Mouse (Mus musculus): ENCODE measurements around the gene Rps3. TPM values are rescaled to one million over a fixed set of nuclear protein-coding genes. Genes with fewer than 3 reads are reported as not detected.

The Rps3 gene
- polyA plus RNA-seq (2014; fragmentation: Nextera tagmentation; extraction: Ambion mirVana) = 687 and 719 TPM in 2 replicates

DNA sequence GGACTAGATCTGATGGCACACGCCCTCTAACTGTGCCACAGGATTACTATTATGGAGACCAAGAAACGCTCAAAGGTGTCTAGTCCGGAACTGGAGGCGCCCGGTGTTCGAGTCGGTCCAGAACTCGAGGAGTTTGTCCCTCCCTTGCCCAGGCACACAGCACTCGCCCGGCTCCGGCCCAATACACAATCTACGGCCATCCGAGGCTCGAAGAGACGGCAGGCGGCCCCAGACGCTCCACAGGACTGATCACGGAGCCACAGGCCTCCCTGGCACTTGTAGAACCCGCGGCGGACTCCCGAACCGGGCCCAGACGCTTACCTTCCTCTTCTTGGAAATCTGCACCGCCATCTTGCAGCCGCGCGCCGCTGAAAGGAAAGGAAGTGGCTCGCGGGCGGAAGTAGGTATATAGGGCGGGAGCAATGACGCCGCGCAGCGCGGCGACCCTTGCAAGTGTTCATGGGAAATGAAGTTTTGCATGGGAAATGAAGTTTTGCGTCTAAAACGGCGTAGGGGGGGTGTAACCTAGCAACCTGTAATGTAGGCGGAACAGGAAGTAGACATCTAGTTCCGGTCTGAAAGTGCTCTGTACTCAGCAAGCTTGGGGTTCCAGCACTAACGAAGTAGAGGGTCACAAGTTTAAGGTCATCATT, at the start of gene Rps3:
TSS of gene Rps3 (minus strand) at position 468 of the 653 bp plus-strand sequence.
- no peaks in the 10 kb centered on the region for H3K9me3 ChIP-seq (ENCODE audit: control insufficient read depth, low read length)
- H3K27ac ChIP-seq (ENCODE audit: low read depth, low read length) = 0 out of 2 replicates have a peak within 1 kb of the TSS, but pooled peaks have one; percentile 65
- peaks cover 8% of the 10 kb centered on the region for H3K4me1 ChIP-seq (ENCODE audit: control insufficient read depth, insufficient read depth, low read length)
- H3K36me3 ChIP-seq (ENCODE audit: control insufficient read depth, insufficient read depth, low read length) = peaks cover 20% of the 10 kb centered on the region
- H3K9ac ChIP-seq (ENCODE audit: low read length) = peak within 1 kb of the TSS; percentile 93
- DNase-seq (ENCODE audit: low spot score) = peak; percentile 95
- ATAC-seq (ENCODE audit: insufficient read depth, low FRiP score, low TSS enrichment) = peak; percentile 95
- peak within 1 kb of the TSS; percentile 71 for H3K4me2 ChIP-seq (ENCODE audit: low read depth)
- peak within 1 kb of the TSS; percentile 72 for H3K4me3 ChIP-seq (ENCODE audit: low read depth, low read length)
- WGBS = 0% methylated on average over 45 of the region's 45 CpGs
- H3K27me3 ChIP-seq (ENCODE audit: control insufficient read depth, insufficient read depth, low read length) = no peaks in the 10 kb centered on the region

DNA sequence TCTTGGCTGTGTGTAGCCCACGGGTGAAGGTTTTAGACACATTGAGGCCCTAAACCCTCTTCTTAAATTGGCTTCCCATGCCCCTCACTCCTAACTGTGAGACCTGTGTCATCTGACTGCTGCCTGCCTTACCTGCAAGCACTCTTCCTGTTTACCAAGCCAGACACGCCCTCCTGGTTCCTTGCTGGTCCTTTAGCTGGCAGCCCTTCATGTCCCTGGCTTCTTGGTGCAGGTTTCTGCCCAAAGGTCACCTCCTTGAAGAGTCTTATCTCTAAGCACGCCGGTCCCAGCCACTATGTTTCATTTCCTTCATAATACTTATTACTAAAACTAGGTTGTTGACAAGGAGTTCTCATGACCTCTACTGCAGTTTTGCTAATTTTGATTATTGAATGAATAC, 49.0 kb upstream of the Rps3 start:
- Histone ChIP-seq H3K9ac (ENCODE audit: low read length) (no peak overlapping the region), H3K36me3 (ENCODE audit: control insufficient read depth, insufficient read depth, low read length) (no peaks in the 10 kb centered on the region), H3K27me3 (ENCODE audit: control insufficient read depth, insufficient read depth, low read length) (no peaks in the 10 kb centered on the region), H3K27ac (ENCODE audit: low read depth, low read length) (no peak overlapping the region), H3K4me1 (ENCODE audit: control insufficient read depth, insufficient read depth, low read length) (peaks cover 18% of the 10 kb centered on the region), H3K9me3 (ENCODE audit: control insufficient read depth, low read length) (no peaks in the 10 kb centered on the region), H3K4me2 (ENCODE audit: low read depth) (no peak overlapping the region), H3K4me3 (ENCODE audit: low read depth, low read length) (no peak overlapping the region)
- no peak for ATAC-seq (ENCODE audit: insufficient read depth, low FRiP score, low TSS enrichment)
- no peak for DNase-seq (ENCODE audit: low spot score)
- WGBS = 87% methylated on average over 4 of the region's 4 CpGs

DNA sequence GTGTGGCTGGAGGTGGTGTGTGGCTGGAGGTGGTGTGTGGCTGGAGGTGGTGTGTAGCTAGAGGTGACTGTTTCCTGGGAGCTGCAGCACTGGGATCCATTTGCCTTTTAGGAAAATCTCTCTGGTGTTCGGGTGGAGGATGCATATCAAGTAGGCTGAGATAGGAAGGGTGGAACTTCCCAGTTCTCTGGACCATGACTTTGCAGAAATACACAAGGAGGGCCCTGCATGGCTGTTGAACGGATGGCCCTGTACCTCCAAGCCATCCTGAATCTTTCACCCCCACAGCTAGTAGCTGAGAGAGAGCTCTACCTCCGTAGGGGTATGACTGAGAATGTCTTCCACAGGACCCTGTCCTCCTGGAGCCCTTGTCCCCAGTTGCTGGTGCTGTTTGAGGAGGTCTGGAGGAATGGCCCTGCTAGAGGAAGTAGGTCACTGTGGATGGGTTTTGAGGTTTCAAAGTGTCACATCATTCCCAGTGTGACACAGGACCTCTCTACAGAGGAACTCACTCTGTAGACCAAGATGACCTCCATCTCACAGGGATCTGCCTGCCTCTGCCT, 48.0 kb upstream of the Rps3 start:
- ATAC-seq (ENCODE audit: insufficient read depth, low FRiP score, low TSS enrichment) = no peak
- Histone ChIP-seq H3K9me3 (ENCODE audit: control insufficient read depth, low read length) (no peaks in the 10 kb centered on the region), H3K27me3 (ENCODE audit: control insufficient read depth, insufficient read depth, low read length) (no peaks in the 10 kb centered on the region), H3K36me3 (ENCODE audit: control insufficient read depth, insufficient read depth, low read length) (no peaks in the 10 kb centered on the region), H3K4me3 (ENCODE audit: low read depth, low read length) (no peak overlapping the region), H3K27ac (ENCODE audit: low read depth, low read length) (no peak overlapping the region), H3K4me1 (ENCODE audit: control insufficient read depth, insufficient read depth, low read length) (peaks cover 7% of the 10 kb centered on the region), H3K9ac (ENCODE audit: low read length) (no peak overlapping the region), H3K4me2 (ENCODE audit: low read depth) (no peak overlapping the region)
- no peak for DNase-seq (ENCODE audit: low spot score)
- WGBS = 86% methylated on average over 3 of the region's 3 CpGs

DNA sequence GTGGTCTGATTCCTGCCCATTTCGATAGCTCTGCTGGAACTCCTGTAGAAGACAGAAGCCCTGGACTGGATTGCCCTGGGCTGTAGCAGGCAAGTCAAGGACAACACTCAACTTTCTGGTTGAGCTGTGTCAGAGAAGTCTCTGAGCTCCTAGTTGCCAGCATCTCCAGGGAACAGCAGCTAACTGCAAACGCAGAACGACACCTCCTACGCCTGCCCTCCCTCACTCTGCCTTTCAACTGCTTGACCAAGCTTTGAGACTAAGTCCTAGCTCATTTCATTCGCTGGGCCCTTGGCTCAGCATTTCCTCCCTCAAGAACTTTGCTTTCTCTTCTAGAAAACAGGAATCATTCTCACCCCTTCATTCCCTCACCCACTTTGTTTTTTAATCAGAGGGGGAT, 45.9 kb upstream of the Rps3 start:
- no peak overlapping the region for H3K4me2 ChIP-seq (ENCODE audit: low read depth)
- H3K9me3 ChIP-seq (ENCODE audit: control insufficient read depth, low read length) = no peaks in the 10 kb centered on the region
- DNase-seq (ENCODE audit: low spot score) (no peak), ATAC-seq (ENCODE audit: insufficient read depth, low FRiP score, low TSS enrichment) (no peak)
- no peak overlapping the region for H3K27ac ChIP-seq (ENCODE audit: low read depth, low read length)
- no peak overlapping the region for H3K4me3 ChIP-seq (ENCODE audit: low read depth, low read length)
- H3K4me1 ChIP-seq (ENCODE audit: control insufficient read depth, insufficient read depth, low read length) = no peaks in the 10 kb centered on the region
- no peaks in the 10 kb centered on the region for H3K36me3 ChIP-seq (ENCODE audit: control insufficient read depth, insufficient read depth, low read length)
- whole genome bisulfite sequencing = 56% methylated on average over 5 of the region's 5 CpGs
- H3K27me3 ChIP-seq (ENCODE audit: control insufficient read depth, insufficient read depth, low read length) = no peaks in the 10 kb centered on the region
- no peak overlapping the region for H3K9ac ChIP-seq (ENCODE audit: low read length)

DNA sequence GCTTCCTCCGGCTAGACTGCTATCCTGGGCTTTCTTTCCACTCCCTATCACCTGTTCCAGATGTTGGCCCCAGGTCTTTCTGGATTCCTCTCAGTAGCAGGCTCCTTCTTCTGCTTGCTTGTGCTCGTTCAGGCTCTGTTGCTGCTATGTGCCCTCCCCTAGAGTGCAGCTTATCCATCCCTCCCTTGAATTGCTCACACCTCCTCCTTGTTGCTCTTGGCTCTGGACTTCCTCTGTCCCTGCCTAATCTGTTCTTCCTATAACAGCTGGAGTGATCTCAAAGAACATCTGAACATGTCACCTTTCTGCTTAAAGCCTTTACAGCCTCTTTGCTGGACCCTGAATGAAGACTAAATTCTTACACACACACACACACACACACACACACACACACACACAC, 45.0 kb upstream of the Rps3 start:
- H3K36me3 ChIP-seq (ENCODE audit: control insufficient read depth, insufficient read depth, low read length) = no peaks in the 10 kb centered on the region
- no peak overlapping the region for H3K4me3 ChIP-seq (ENCODE audit: low read depth, low read length)
- no peaks in the 10 kb centered on the region for H3K9me3 ChIP-seq (ENCODE audit: control insufficient read depth, low read length)
- 73% methylated on average over 2 of the region's 2 CpGs for WGBS
- no peak overlapping the region for H3K4me2 ChIP-seq (ENCODE audit: low read depth)
- no peaks in the 10 kb centered on the region for H3K4me1 ChIP-seq (ENCODE audit: control insufficient read depth, insufficient read depth, low read length)
- DNase-seq (ENCODE audit: low spot score) (no peak), ATAC-seq (ENCODE audit: insufficient read depth, low FRiP score, low TSS enrichment) (no peak)
- no peak overlapping the region for H3K27ac ChIP-seq (ENCODE audit: low read depth, low read length)
- H3K27me3 ChIP-seq (ENCODE audit: control insufficient read depth, insufficient read depth, low read length) = no peaks in the 10 kb centered on the region
- H3K9ac ChIP-seq (ENCODE audit: low read length) = no peak overlapping the region

DNA sequence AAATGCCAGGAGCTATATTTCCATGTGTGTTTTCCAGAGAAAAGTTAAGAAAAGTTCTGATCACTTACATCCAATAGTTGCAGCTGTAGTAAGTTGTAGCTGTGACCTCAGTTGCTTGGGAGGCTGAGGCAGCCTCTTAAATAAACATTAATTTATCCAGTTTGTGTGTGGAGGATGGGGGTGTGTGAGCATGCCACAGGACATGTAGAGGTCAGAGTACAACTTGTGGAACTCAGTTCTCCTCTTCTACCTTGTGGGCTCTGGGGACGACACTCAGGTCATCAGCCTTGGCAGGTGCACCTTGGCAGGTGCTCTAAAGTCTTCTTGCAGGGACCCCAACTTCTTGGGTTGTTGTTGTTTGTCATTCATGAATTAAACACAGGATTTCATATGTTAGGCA, 40.3 kb upstream of the Rps3 start:
- 84% methylated on average over 1 of the region's 1 CpGs for WGBS
- no peak overlapping the region for H3K27ac ChIP-seq (ENCODE audit: low read depth, low read length)
- H3K4me1 ChIP-seq (ENCODE audit: control insufficient read depth, insufficient read depth, low read length) = no peaks in the 10 kb centered on the region
- ATAC-seq (ENCODE audit: insufficient read depth, low FRiP score, low TSS enrichment) = no peak
- H3K4me3 ChIP-seq (ENCODE audit: low read depth, low read length) = no peak overlapping the region
- no peaks in the 10 kb centered on the region for H3K27me3 ChIP-seq (ENCODE audit: control insufficient read depth, insufficient read depth, low read length)
- H3K9ac ChIP-seq (ENCODE audit: low read length) = no peak overlapping the region
- no peaks in the 10 kb centered on the region for H3K9me3 ChIP-seq (ENCODE audit: control insufficient read depth, low read length)
- DNase-seq (ENCODE audit: low spot score) = no peak
- no peak overlapping the region for H3K4me2 ChIP-seq (ENCODE audit: low read depth)
- H3K36me3 ChIP-seq (ENCODE audit: control insufficient read depth, insufficient read depth, low read length) = no peaks in the 10 kb centered on the region

DNA sequence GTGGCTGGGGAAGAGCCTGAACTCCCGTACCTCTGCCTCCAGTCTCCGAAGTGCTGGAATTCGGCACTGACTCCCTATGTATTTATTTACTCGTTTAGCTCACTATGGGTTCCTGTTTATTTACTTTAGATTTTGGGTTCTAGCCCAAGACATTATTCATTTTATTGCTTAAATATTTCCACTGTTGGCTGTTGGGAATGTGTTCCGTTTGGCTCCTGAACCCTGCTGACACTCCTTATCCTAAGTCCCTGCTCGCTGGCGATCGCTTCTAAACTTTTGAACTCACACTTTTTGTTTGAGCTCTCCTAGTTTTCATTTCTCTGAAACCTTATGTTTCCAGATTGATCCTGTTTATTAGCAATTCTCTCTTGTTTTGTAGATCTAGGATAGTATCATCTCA, 39.6 kb upstream of the Rps3 start:
- Histone ChIP-seq H3K27ac (ENCODE audit: low read depth, low read length) (no peak overlapping the region), H3K4me1 (ENCODE audit: control insufficient read depth, insufficient read depth, low read length) (no peaks in the 10 kb centered on the region), H3K27me3 (ENCODE audit: control insufficient read depth, insufficient read depth, low read length) (no peaks in the 10 kb centered on the region), H3K9ac (ENCODE audit: low read length) (no peak overlapping the region), H3K4me3 (ENCODE audit: low read depth, low read length) (no peak overlapping the region), H3K9me3 (ENCODE audit: control insufficient read depth, low read length) (no peaks in the 10 kb centered on the region), H3K36me3 (ENCODE audit: control insufficient read depth, insufficient read depth, low read length) (no peaks in the 10 kb centered on the region), H3K4me2 (ENCODE audit: low read depth) (no peak overlapping the region)
- no peak for ATAC-seq (ENCODE audit: insufficient read depth, low FRiP score, low TSS enrichment)
- no peak for DNase-seq (ENCODE audit: low spot score)
- 84% methylated on average over 8 of the region's 8 CpGs for WGBS

DNA sequence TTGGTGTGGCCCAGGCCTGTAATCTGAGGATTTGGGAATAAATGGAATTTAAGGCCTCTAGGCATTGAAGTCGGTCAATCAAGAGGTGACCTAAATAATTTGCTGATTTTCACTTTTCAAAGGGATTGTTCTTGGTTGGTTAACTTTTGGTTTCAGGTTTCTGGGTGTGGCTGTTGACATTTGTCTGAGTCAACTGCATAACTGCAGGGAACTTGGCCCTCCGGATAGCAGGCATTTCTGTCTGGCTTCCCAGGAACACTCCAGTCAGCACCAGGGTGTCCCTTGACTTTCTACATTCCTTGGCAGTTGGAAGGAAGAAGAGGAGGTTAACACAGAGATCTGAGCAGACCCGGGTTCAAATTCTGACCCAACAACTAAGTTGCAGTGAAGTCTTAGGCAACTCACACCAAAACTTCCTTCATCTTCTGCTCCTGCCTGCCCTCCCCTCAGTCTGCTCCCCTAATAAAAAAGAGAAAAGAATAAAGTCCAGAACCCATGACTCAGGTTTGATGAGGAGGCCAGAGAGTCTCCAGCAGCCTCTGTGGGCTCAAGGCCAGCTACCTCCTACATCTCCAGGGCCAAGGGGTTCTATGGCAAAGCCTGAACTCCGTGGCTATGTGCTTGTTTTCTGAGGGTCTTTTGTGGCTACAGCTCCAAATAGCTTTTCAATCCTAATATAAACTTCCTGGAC, 35.6 kb upstream of the Rps3 start:
- no peaks in the 10 kb centered on the region for H3K9me3 ChIP-seq (ENCODE audit: control insufficient read depth, low read length)
- DNase-seq (ENCODE audit: low spot score) = no peak
- no peak overlapping the region for H3K9ac ChIP-seq (ENCODE audit: low read length)
- H3K27me3 ChIP-seq (ENCODE audit: control insufficient read depth, insufficient read depth, low read length) = no peaks in the 10 kb centered on the region
- no peak overlapping the region for H3K27ac ChIP-seq (ENCODE audit: low read depth, low read length)
- H3K4me2 ChIP-seq (ENCODE audit: low read depth) = no peak overlapping the region
- H3K4me1 ChIP-seq (ENCODE audit: control insufficient read depth, insufficient read depth, low read length) = no peaks in the 10 kb centered on the region
- H3K4me3 ChIP-seq (ENCODE audit: low read depth, low read length) = no peak overlapping the region
- H3K36me3 ChIP-seq (ENCODE audit: control insufficient read depth, insufficient read depth, low read length) = no peaks in the 10 kb centered on the region
- WGBS = 73% methylated on average over 4 of the region's 4 CpGs
- ATAC-seq (ENCODE audit: insufficient read depth, low FRiP score, low TSS enrichment) = no peak

DNA sequence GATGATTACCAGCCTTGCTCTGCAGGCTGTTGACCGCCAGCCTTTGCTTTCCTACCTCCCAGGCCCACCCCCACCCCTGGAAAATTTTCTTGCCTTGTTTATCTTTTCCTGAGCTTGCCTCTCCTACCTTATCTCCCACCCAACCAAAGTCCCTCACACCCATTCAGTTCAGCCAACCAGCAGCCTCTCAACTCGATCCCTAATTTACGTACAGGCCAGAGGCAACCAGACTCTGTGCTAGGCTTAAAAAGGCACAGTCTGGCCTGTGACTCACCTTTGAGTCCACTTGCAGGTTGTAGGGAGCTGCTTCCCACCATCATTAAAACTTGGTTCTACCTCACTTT, 33.2 kb upstream of the Rps3 start:
- DNase-seq (ENCODE audit: low spot score) (no peak), ATAC-seq (ENCODE audit: insufficient read depth, low FRiP score, low TSS enrichment) (no peak)
- Histone ChIP-seq H3K4me1 (ENCODE audit: control insufficient read depth, insufficient read depth, low read length) (no peaks in the 10 kb centered on the region), H3K27ac (ENCODE audit: low read depth, low read length) (no peak overlapping the region), H3K4me2 (ENCODE audit: low read depth) (no peak overlapping the region), H3K36me3 (ENCODE audit: control insufficient read depth, insufficient read depth, low read length) (no peaks in the 10 kb centered on the region), H3K9ac (ENCODE audit: low read length) (no peak overlapping the region), H3K9me3 (ENCODE audit: control insufficient read depth, low read length) (no peaks in the 10 kb centered on the region), H3K27me3 (ENCODE audit: control insufficient read depth, insufficient read depth, low read length) (no peaks in the 10 kb centered on the region), H3K4me3 (ENCODE audit: low read depth, low read length) (no peak overlapping the region)
- 80% methylated on average over 3 of the region's 3 CpGs for WGBS
